Mouse (Mus musculus) erythroblast, embryonic 14.5 days (primary cell): Measurements from ENCODE around the gene Rbfox2.

Experiments used
- GATA1 ChIP-seq: IDR thresholded peaks from 2 replicates; pipeline ENCODE4 v1.6.1; 2012; ENCODE audit warnings: low read length, inconsistent platforms, mixed read lengths
- TAL1 ChIP-seq: IDR thresholded peaks from 3 replicates; pipeline ENCODE4 v1.6.1; 2012; ENCODE audit warnings: low read length, inconsistent platforms, mixed read lengths

- TF ChIP-seq GATA1 (no peak), TAL1 (no peak)
Measured at GRCm38 (mm10) chr15:77054611-77055175, 252.1 kb downstream of the Rbfox2 start.
